Mouse (Mus musculus) R1 (cell line): Measurements from ENCODE around the gene Fam122c.
"Not testable (repeated sequence)": the region's sequence is repeated elsewhere in the genome, so short reads cannot be mapped to it uniquely, and the experiment has no call there.

Source experiments
- DNase-seq: peaks from one replicate; pipeline ENCODE4 v3.0.0-alpha.2; 2018; ENCODE audit warnings: low read depth, low spot score

Gene Fam122c

GRCm38 (mm10) chrX:53273124-53273523 lies at the start of gene Fam122c:
Gene Fam122c (plus strand): TSS chrX:53273424.
- no peak for DNase-seq

GRCm38 (mm10) chrX:53224353-53224944 lies 48.8 kb upstream of the Fam122c start:
- DNase-seq = no peak

- no peak for DNase-seq
Measured at GRCm38 (mm10) chrX:53231965-53232364, 41.3 kb upstream of the Fam122c start.

GRCm38 (mm10) chrX:53233689-53234088 lies 39.5 kb upstream of the Fam122c start:
- no peak for DNase-seq

GRCm38 (mm10) chrX:53236404-53236803 lies 36.8 kb upstream of the Fam122c start:
- DNase-seq = no peak

- peak; percentile 27 for DNase-seq
Measured at GRCm38 (mm10) chrX:53237971-53238370, 35.3 kb upstream of the Fam122c start.

GRCm38 (mm10) chrX:53240011-53240410 lies 33.2 kb upstream of the Fam122c start, which contains the start of gene Plac1:
Gene Plac1 (minus strand): TSS chrX:53240111.
- peak; percentile 16 for DNase-seq

- no peak for DNase-seq
Measured at GRCm38 (mm10) chrX:53255195-53255594, 18.0 kb upstream of the Fam122c start.

- DNase-seq = peak; percentile 78
Measured at GRCm38 (mm10) chrX:53266186-53266585, 7.0 kb upstream of the Fam122c start.

- peak; percentile 81 for DNase-seq
Measured at GRCm38 (mm10) chrX:53268856-53269255, 4.4 kb upstream of the Fam122c start.

GRCm38 (mm10) chrX:53269289-53270062 lies 3.7 kb upstream of the Fam122c start, which contains the start of gene Fam122b:
Gene Fam122b (minus strand): TSS chrX:53269805.
- DNase-seq = peak; percentile 91

- no peak for DNase-seq
Measured at GRCm38 (mm10) chrX:53270063-53270432, 3.2 kb upstream of the Fam122c start.

- DNase-seq = not testable (repeated sequence)
Measured at GRCm38 (mm10) chrX:53271628-53272027, 1.6 kb upstream of the Fam122c start.

GRCm38 (mm10) chrX:53287924-53288323 lies 14.7 kb downstream of the Fam122c start:
- no peak for DNase-seq

- DNase-seq = no peak
Measured at GRCm38 (mm10) chrX:53320564-53320963, 47.3 kb downstream of the Fam122c start.

GRCm38 (mm10) chrX:53321111-53321510 lies 47.9 kb downstream of the Fam122c start:
- no peak for DNase-seq

- DNase-seq = no peak
Measured at GRCm38 (mm10) chrX:53330396-53330795, 57.2 kb downstream of the Fam122c start.

- DNase-seq = no peak
Measured at GRCm38 (mm10) chrX:53337355-53337754, 64.1 kb downstream of the Fam122c start.

GRCm38 (mm10) chrX:53341531-53341930 lies 68.3 kb downstream of the Fam122c start:
- DNase-seq = no peak

- DNase-seq = no peak
Measured at GRCm38 (mm10) chrX:53348374-53348773, 75.2 kb downstream of the Fam122c start.

- no peak for DNase-seq
Measured at GRCm38 (mm10) chrX:53364668-53365383, 91.6 kb downstream of the Fam122c start.
